Mouse (Mus musculus) spleen, adult 12 weeks (tissue): Measurements from ENCODE around the gene Ccdc57.
A peak's percentile ranks its signal among the peaks of the same experiment; 100 is the strongest.
"Not testable (repeated sequence)": the region's sequence is repeated elsewhere in the genome, so short reads cannot be mapped to it uniquely, and the experiment has no call there.

Source experiments
- DNase-seq: peaks from one replicate; pipeline ENCODE4 v3.0.0; 2022; ENCODE audit warnings: low spot score

Gene Ccdc57

GRCm38 (mm10) chr11:120903159-120903850 lies 29.4 kb downstream of the Ccdc57 start:
- DNase-seq: no peak

GRCm38 (mm10) chr11:120902487-120903142 lies 30.1 kb downstream of the Ccdc57 start:
- DNase-seq: no peak

- DNase-seq: no peak
These were observed 30.8 kb downstream of the Ccdc57 start for GRCm38 (mm10) chr11:120901729-120902486.

- DNase-seq: peak; percentile 27
These were observed 32.1 kb downstream of the Ccdc57 start for GRCm38 (mm10) chr11:120900276-120901244.

GRCm38 (mm10) chr11:120898114-120898548 lies 34.5 kb downstream of the Ccdc57 start:
- no peak for DNase-seq

GRCm38 (mm10) chr11:120895441-120895840 lies 37.2 kb downstream of the Ccdc57 start:
- DNase-seq: no peak

- no peak for DNase-seq
These were observed 38.3 kb downstream of the Ccdc57 start for GRCm38 (mm10) chr11:120894397-120894796.

GRCm38 (mm10) chr11:120889216-120889615 lies 43.5 kb downstream of the Ccdc57 start:
- DNase-seq: no peak

- DNase-seq: no peak
These were observed 44.0 kb downstream of the Ccdc57 start for GRCm38 (mm10) chr11:120888718-120889117.

GRCm38 (mm10) chr11:120887502-120887901 lies 45.2 kb downstream of the Ccdc57 start:
- DNase-seq: no peak

- DNase-seq: no peak
These were observed 46.2 kb downstream of the Ccdc57 start for GRCm38 (mm10) chr11:120886462-120886861.

- no peak for DNase-seq
These were observed 49.1 kb downstream of the Ccdc57 start for GRCm38 (mm10) chr11:120883601-120884000.

- no peak for DNase-seq
These were observed 49.7 kb downstream of the Ccdc57 start for GRCm38 (mm10) chr11:120882931-120883330.

- DNase-seq: no peak
These were observed 59.5 kb downstream of the Ccdc57 start for GRCm38 (mm10) chr11:120873206-120873605.

- DNase-seq: no peak
These were observed 61.2 kb downstream of the Ccdc57 start for GRCm38 (mm10) chr11:120871521-120871920.

- DNase-seq: no peak
These were observed 66.9 kb downstream of the Ccdc57 start for GRCm38 (mm10) chr11:120865816-120866215.

GRCm38 (mm10) chr11:120862819-120863218 lies 69.9 kb downstream of the Ccdc57 start:
- DNase-seq: no peak

GRCm38 (mm10) chr11:120855938-120856337 lies 76.7 kb downstream of the Ccdc57 start:
- DNase-seq: not testable (repeated sequence)

- DNase-seq: no peak
These were observed 78.9 kb downstream of the Ccdc57 start for GRCm38 (mm10) chr11:120853788-120854187.

GRCm38 (mm10) chr11:120853158-120853557 lies 79.5 kb downstream of the Ccdc57 start:
- no peak for DNase-seq

- DNase-seq: no peak
These were observed 80.4 kb downstream of the Ccdc57 start for GRCm38 (mm10) chr11:120852083-120852935.
